Mouse (Mus musculus) kidney, adult 11 months (tissue): ENCODE measurements around the gene Fbxo42.
"Not testable (repeated sequence)": the region's sequence is repeated elsewhere in the genome, so short reads cannot be mapped to it uniquely, and the experiment has no call there.

ENCODE experiments used
- DNase-seq: peaks from one replicate; pipeline ENCODE4 v3.0.0; 2022

Fbxo42 gene

GRCm38 (mm10) chr4:141137740-141138139, 10.0 kb upstream of the Fbxo42 start:
- DNase-seq = not testable (repeated sequence)

GRCm38 (mm10) chr4:141138425-141139115, 9.1 kb upstream of the Fbxo42 start:
- peak; percentile 71 for DNase-seq

GRCm38 (mm10) chr4:141139116-141139970, 8.4 kb upstream of the Fbxo42 start, which contains the start of gene Szrd1:
Gene Szrd1 (minus strand): TSS chr4:141139775.
- peak; percentile 98 for DNase-seq

- peak; percentile 26 for DNase-seq
These were observed 7.4 kb upstream of the Fbxo42 start for GRCm38 (mm10) chr4:141140354-141140753.

DNA sequence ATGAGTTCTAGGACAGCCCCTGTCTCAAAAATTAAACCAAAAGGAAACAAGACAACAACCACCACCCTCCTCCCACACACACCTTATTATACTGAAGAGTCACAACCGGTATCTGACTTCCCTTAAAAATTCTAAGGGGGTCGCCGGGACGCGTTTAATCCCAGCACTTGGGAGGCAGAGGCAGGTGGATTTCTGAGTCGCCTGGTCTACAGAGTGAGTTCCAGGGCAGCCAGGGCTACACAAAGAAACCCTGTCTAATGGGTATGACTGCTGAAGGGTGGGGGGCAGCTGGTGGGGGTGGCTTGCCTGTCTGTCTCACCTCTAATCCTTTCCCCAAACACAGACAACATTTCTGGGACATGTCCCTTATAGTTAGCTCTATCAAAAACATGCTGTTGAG, 6.7 kb upstream of the Fbxo42 start:
- no peak for DNase-seq

- DNase-seq = peak; percentile 81
These were observed 5.4 kb upstream of the Fbxo42 start for GRCm38 (mm10) chr4:141142285-141142811.

GRCm38 (mm10) chr4:141145124-141145523, 2.6 kb upstream of the Fbxo42 start:
- not testable (repeated sequence) for DNase-seq

- DNase-seq = no peak
These were observed 1.2 kb upstream of the Fbxo42 start for GRCm38 (mm10) chr4:141146491-141147033.

GRCm38 (mm10) chr4:141148009-141148801, 492 bp downstream of the Fbxo42 start:
- peak; percentile 28 for DNase-seq

- no peak for DNase-seq
These were observed 1.4 kb downstream of the Fbxo42 start for GRCm38 (mm10) chr4:141149116-141149515.

DNA sequence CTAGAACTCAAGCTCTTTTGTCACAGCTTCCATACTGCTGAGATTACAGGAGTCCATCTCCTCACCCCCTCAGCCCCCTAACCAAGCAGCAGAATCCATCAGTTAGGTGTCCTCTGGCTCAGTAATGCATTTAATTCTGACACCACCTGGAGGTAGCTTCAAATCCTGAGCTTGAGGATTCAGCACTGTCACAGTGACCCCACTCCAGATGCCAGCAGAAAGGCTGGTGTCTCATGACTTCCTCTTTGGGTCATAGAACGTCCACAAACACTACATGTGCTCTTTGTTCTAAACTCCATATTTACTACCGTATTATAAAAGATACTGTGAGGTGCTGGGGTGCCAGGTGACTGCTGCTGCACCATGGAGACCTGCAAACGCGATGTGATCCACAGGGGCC, 9.8 kb downstream of the Fbxo42 start:
- no peak for DNase-seq

DNA sequence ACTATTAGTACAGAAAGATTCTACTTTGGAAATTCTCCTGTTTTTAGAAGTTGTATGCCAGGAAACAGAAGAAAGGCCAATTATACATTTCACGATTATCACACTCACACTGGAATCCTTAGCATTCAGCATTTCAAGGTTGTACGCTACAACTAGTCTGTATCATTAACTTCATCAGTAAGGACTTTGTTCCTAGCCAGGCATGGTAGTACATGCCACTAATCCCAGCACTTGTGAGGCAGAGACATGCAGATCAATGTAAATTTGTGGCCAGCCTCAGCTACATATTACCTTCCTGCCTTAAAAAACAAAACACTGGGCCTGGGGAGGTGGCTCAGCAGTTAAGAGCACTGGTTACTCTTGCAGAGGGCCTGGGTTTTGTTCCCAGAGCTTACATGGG, 10.9 kb downstream of the Fbxo42 start:
- no peak for DNase-seq

DNA sequence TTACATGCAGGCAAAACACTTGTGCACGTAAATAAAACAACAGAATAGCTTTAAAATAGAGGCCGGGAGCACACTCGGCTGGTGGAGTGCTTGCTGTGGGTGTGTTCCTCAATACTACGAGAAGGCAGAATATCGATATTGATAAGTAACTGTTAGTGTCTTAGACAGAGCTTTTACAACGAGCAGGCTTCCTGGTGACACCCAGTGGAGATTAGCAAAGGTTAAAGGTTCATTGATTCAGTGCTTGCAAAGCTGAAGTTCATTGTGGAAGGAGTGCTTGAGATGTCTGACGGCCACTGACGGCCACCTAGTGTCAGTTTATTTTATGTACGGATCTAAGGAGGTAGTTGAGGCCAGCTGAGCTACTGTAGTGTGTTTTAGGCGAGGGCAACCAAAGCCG, 11.4 kb downstream of the Fbxo42 start:
- no peak for DNase-seq

- DNase-seq = no peak
These were observed 12.0 kb downstream of the Fbxo42 start for GRCm38 (mm10) chr4:141159666-141160065.

DNA sequence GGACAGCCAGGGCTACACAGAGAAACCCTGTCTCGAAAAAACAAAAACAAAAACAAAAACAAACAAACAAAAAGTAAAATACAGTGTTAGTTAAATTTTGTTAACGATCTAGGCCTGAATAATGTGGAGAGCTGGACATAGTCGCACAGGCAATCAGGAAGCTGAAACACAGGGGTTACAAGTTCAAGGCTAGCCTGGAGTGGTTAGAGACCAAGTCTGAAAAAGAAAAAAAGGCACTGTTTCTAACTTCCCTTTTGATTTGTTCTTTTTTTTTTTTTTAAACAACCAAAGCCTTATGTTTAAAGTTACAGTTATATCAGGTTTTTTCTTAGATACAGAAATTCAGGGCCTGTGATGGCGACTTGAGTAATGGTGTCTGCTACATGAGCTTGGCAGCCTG, 12.5 kb downstream of the Fbxo42 start:
- no peak for DNase-seq

DNA sequence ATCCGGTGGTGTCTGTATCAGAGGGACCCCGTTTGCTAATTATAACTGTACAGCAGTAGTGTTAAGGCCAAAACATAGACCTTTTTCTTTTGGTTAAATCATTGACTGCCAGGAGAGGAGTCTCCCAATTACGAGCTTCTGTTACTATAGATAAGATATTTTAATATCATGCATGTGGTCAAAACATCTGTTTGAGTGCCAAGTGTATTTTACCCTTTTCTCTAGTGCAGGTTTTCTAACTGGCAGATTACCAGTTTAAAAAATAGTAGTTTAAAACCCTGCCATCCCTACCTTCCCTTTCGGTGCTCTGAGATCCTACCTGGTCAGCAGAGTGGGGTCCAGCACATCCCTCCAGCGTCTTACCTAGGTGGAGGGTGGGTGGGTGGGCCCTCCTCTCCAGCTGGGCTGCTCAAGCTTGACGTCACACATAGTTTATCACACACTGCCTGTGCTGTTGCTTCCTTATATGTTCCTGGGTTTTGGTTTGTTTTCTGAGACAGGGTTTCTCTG, 14.0 kb downstream of the Fbxo42 start:
- DNase-seq = no peak

DNA sequence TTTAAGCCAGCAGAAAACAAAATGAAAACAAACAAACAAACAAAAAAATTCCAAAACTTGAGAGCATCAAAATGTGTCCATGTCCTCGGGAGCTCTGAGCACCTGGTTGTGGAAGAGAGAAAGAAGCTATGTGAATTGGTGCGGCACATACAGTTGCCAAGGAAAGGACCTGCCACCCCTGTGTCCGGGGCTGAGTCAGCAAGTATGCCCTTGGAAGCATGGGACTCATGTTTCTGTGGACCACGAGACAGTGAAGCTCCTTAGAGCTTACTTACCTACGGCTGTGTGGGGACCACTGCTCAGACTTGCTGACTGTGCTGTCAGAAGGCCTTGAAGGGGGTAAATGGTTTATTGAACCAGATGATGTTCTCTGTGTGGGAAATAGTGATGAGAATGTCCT, 16.0 kb downstream of the Fbxo42 start:
- no peak for DNase-seq

GRCm38 (mm10) chr4:141165744-141166292, 18.1 kb downstream of the Fbxo42 start:
- DNase-seq = no peak

DNA sequence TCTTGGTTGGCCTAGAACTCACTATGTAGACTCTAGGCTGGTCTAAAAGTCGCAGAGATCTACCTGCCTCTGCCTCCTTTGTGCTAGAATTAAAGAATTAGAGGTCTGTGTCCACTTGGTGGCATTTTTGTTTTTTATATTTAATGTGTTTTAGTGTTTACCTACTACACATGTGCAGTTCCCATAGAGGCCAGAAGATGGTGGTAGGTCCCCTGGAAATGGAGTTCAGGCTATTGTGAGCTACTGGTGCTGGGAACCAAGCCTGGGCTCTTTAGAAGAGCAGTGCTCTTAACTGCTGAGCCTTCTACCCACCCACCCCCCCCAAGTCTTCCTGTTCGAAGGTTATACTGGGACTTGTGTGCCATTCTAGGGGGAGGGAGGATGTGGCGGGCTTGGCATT, 19.4 kb downstream of the Fbxo42 start:
- no peak for DNase-seq

GRCm38 (mm10) chr4:141172121-141172520, 24.4 kb downstream of the Fbxo42 start:
- no peak for DNase-seq

DNA sequence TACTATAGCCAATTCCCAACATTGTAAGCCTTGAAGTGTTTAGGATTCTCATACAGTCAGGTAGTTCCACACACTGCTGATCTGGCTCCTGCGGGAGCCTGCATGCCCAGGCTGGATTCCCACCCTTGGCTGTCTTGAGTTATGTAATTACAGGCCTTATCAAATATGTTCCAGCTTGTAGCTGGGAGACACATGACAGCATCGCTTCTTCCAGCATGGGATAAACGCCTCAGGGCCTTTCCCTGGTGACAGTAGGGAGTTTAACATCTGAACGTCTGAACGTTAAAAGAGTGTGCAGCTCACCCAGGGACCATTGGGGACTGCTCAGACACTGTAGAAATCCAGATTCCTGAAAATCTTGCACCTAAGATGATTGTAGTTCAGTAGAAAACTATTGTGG, 28.1 kb downstream of the Fbxo42 start:
- DNase-seq = no peak

DNA sequence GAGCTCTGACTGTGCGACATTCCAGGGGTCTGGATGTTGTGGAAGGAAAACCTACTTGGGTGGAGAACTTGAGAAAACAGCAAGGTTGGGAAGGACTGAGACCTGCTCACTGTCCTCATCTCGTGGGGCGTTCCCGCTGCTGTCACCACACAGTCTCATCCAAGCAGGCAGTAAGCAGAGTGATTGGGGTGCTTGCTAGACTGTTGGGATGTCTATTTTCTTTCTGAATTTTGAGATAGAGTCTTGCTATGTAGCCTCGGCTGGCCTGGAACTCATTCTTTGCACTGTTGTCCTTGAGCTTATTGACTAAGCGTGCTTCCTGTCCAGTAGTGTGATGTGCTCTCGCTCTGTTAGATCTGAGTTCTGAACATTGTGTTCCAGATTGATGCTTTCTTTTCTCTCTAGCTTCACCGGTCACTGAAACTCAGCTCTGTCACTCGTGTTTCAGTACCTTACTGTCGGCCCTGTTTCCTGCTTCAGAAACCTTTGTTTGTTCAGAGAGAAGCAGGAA, 28.7 kb downstream of the Fbxo42 start:
- no peak for DNase-seq
